Mouse (Mus musculus) forelimb bud, embryonic 11.5 days (tissue): ENCODE data around the gene Ptprs.

Experiments
- DNase-seq: peaks from one replicate; pipeline ENCODE4 v3.0.0-alpha.2; 2012; ENCODE audit warnings: low read depth, low spot score

Gene Ptprs

DNA sequence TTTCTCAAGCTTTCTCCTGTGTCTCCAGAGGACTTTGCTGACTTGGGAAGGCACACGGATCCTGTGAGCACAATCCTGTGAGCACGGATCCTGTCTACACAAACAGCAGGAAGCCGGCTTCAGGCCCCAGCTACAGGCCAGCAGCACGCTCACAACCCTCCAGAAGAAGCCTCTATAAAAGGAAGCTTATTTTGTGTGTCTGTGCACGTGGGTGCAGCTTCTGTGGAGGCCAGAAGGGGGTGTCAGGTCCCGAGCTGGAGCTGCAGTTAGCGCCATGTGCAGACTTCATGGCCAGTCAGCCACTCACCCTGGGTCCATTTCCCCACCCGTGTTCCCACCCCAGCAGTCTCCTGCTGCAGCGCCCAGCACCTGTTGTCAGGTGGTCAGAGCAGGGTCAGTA lies 7.9 kb downstream of the Ptprs start:
- DNase-seq: no peak

DNA sequence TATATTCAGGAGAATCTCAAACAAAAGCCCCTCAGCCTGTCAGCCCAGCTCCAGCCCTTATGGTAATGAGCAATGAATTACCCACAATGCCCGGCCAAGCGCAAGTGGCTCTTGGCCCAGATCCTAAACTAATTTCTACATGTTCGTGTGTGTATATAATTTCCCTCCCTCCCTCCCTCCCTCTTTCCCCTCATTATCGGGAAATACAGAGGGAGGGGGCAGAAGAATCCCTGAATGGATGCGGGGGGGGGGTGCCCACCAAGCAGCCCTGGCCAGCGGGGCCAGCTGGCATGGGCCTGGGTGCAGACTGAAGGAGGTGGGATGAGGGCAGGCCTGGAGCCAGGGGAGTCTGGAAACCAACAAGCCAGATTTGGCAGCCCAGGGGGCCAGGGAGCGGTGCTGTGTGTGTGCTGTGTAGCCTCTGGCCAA lies 8.8 kb downstream of the Ptprs start:
- no peak for DNase-seq

DNA sequence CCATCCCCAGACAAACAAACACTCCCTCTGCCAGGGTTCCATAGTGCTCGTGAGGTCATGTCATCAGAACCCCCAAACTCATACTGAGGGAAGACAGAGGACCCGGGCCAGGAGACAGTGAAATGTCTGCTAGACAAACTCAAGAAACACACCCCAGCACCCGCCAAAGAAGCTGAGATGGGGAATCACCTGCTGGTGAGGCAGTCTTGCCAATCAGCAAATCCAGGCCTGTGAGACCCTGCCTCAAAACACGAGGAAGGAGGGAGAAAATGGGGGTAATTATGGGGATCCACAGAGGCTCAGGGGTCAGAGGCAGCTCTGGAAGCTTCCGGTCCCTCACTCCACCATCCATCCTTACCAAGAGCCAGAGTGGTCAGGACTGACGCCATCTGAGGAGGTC lies 9.5 kb downstream of the Ptprs start:
- no peak for DNase-seq

DNA sequence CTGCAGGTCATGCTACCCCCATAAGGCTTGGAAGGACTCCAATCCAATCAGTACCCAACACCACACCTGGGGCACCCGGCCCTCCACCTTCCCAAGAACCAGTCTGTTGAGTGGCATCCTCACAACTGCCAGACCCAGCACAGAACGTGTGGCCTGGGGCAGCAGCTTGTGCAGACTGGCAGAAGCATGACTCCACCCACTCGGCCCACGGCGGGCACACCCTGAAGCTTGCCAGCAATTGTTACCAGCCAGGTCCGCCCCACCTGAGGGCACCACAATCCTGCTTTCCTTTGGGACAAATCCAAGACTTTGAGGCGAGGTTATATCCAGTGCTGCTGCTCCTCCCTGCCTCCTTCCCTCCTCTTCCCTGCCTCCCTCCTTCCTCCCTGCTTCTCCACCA lies 11.5 kb downstream of the Ptprs start:
- no peak for DNase-seq

DNA sequence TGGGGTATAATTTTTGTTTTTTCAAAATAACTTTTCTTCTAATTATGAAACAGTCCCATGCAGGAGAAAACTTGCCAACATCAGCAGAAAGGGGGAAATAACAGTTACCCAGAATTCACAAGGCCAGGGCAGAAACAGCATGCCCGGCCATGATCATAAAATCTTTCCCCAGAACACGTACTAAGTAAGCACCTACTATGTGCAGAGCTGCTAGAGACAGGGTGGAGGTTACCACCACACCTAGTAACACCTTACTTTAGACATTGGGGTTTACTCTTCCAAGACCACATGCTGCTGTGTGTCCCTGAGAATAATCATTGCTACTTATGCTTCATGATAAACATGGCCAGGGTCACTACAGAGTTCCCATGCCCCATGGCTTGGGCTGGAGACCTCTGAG lies 11.9 kb downstream of the Ptprs start:
- DNase-seq: no peak

DNA sequence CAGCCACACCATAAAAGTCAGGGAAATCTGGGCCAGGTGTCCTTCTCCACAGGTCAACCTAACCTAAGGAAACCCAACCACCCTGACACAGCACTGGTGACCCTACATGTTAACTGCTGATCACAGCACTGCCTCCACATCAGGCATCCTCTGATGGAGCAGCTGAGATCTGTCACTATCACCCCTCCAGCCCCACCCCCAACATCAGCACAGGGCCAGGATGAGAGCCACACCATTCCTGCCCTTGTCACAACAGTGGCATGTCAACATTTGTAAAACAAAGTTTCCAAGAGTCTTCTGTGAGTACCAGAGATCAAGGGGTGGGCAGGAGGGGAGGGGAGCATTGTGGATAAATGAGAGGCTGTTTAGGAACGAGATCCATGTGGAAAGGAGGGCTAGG lies 12.8 kb downstream of the Ptprs start:
- DNase-seq: no peak

DNA sequence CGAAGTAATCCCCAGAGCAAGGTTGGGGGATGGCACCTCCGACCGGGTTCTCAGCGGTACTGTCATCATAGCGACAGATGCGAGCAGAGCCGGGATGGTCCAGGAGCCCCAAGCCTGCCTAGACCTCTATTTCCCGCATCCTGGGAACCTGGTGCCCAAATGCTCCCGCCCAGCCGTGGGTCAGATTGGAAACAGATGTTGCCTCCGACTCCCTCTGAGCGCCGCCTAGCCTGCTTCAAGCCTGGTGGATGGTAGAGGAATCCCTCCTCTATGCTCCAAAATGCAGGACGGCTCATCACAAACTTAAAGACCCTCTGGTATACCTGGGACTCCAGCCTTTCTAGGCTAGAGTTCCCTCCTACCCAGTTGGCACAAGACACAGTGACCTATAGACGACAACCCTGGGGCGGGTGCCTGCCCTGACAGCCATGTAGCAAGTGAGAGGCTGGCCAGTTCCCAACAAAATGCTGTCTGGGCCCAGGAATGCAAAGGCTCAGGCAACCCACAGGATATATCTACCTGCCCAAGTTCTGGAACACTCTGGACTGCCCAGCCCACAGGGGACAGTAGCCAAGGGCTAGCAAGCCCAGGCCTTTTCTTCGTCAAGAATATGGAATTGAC lies 13.3 kb downstream of the Ptprs start:
- DNase-seq: peak; percentile 86

DNA sequence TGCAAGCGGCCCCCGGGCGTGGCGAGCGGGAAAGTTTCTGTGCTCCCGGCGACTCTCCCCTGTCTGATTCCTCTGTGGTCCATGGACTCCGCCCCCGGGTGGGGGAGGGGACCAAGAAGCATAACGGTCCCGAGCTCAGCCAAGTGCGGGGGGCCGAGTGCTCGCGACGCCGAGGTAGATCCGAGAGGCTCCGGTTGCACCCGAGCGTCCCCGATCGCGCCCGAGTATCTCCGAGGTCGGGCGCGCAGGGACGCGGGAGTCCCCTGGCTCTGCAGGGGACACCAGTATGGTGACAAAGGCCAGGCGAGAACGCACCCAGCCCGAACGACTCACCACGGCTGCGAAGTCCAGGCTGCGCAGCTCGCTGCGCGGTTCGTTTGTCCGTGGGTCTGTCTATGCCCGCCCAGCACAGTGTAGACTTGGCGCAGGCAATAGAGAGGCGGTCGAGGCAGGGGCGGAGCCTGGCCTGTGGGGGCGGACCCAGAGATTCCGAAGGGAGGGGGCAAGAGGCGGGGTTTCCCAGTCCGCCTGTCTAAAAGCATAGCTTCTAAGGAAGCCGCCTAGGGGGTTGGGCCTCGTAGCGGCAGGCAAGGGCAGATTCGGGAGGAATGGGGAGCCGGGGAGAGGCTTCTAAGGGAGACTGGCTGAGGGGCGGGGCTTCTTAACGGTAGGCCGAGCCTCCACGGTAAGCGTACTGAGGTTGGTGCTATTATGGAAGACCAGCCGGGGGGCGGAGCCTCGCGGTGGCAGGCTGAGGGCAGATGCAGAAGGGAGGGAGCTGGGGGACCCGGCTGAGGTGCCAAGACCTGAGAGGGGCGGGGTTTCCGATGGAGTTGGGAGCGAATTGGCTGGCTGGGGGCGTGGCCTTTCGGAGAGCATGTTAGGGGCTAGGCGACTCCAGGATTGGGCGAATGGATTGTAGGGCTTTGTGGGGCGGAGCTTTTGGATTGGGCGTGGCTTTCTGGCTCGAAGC lies 14.2 kb downstream of the Ptprs start:
- DNase-seq: peak; percentile 99

DNA sequence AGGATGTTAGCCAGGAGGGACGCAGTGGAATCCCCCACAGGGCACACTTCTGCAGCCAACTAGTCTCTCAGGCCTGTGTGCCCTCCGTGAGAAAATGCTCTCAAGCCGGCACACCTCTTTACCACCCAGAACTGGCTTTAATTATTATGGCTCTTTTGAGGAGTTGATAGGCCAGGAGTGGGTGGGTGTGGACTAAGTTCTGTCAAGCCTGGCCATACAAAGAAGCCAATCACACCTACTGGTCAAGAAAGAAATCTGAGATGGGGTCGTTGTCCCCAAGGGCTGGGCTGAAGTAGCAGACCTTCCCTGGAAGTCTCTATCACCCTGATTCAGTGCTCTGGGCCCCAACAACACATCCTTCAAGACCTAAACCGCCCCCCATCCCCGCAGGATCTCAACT lies 15.4 kb downstream of the Ptprs start:
- no peak for DNase-seq

DNA sequence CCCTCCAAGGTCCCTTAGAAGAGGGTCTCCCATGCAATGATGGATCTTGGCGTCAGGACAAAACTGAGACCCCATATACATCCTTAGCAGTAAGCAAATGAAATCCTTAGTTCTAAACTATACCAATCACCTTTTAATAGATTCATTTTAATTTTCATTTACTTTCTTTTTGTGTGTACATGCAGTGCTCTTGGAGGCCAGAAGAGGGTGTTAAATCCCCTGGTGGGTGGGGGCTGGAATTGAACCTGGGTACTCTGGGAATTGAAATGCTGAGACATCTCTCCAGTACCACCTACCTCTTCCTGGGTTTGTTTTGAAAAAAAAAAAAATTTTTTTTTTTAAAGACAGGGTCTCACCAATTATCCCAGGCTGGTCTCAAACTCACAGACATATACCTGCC lies 18.8 kb downstream of the Ptprs start:
- DNase-seq: no peak

DNA sequence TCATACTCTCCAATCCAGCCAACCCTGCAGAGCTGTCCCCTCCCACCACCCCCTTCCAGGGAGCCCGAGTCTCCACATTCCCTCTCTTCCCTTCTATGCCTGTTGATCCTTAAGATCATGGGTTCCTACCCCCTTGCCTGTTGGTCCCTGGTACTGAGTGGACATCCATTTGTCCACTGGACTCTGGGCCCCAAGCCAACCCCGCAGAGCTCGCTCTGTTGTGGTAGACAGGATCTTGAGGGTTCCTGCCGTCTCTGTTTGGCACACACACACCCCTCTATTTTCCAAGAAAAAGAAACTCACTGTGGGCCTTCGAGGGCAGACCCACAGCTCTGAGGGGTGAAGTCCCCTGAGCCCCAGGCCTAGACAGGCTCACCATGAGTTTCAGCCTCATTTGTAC lies 19.9 kb downstream of the Ptprs start:
- DNase-seq: no peak

DNA sequence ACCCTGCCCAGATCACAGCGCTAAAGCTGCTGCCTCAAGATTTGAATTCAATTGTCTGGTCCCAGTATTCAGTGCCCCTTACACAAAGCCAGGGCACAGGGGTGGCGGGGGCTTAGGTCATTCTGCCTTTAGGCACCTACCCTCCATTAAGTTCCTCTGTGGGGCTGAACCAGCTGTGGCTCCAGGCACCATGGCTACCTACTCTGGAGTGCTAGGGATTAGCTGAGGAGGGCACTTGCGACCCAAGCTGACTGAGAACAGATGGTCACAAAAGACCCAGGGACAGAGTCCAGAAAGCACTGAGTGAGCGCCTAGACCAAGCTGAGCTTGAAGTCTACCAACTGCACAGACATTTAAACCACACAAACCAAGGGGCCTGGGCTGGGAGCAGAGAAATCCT lies 22.6 kb downstream of the Ptprs start:
- no peak for DNase-seq

DNA sequence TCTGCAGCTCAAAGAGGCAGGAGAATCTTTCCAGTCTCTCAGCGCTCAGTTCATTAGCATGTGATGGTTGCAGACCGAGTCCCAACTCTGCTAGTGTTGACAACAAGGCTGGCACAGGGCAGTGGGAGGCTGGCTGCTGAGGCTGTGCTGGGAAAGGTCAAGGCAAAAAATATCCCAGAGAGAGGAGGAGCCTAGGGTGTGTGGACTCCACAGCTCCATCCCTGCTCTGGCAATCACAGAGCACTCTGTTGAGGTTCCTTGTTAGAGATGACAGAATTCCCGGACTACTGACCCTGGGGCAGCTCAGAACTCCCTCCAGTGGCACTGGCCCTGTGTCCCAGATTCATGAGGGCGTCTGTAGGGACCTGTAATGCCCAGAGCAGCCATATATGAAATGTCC lies 23.0 kb downstream of the Ptprs start:
- no peak for DNase-seq

DNA sequence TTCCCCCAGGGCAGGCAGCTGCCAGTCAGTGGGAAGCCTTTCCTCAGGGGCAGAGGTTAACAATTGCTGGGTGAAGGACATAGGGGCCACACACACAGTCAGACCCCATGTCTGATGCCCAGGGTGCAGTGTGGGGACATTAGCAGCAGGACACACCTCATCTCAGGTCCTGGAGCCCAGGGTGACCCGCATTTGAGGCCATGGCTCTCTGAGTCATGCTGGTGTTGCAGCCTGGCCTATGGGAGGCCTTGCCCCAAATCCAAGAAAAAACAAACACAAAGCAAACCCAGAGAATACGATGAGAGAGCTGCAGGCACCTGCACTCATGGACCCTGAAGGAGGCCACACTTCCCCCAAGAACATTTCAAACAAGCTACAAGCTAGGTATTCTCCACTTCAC lies 28.6 kb downstream of the Ptprs start:
- no peak for DNase-seq

DNA sequence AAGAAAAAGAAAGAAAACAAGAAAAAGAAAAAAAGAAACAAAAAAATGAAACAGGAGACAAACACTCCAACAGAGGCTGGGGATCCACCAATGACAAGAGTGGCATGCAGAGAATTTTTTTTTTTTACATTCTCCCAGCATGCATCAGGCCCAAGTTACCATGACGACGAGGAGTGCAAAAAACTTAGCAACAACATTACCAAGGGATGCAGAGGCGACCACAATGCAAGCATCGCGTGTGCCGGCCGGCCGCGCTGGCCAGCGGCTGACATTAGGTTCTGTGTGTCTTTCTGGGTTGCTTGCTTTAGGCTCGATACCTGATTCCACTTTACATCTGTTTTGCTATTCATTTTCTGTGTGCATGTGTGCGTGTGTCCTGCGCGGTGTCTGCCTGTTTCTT lies 30.9 kb downstream of the Ptprs start:
- DNase-seq: peak; percentile 59

DNA sequence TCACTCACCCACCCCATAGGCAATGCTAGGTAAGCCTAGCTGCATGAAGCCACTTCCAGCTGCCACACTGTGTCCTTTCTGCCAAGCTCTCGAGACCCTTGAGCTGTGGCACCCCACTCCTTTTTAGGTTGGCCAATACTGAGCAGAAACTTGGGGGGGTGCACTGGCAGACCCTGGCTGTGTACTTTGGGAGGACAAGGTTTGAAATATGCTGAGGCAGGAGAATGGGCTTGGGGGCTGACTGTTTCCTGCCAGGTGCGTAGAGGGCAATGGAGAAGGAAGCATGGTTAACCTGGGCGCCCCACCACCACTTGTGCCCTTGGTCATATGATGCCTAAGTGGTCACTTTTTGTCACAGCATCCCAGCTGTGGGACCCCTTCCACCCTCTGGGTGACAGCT lies 31.5 kb downstream of the Ptprs start:
- DNase-seq: no peak

DNA sequence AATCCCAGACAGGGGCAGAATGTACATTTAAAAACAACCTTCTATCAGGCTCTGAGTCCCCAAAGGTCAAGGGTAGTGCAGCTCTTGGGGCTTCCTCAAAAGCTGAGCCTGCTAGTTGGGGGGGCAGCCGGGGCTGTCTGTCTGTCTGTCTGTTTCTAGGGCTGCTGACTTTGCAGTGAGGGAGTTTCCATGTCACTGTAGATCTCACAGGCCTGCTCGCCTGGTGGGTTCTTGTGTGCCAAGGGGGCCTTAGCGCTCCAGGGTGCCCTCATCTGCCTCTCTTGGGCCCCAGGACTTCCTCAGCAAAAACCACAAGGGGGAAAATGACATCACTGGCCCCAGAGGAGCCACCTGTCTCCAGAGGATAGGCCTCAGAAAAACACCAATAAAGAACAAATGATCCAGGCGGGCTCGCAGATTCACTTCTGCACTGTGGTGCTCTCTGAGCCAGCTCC lies 32.9 kb downstream of the Ptprs start:
- DNase-seq: no peak

DNA sequence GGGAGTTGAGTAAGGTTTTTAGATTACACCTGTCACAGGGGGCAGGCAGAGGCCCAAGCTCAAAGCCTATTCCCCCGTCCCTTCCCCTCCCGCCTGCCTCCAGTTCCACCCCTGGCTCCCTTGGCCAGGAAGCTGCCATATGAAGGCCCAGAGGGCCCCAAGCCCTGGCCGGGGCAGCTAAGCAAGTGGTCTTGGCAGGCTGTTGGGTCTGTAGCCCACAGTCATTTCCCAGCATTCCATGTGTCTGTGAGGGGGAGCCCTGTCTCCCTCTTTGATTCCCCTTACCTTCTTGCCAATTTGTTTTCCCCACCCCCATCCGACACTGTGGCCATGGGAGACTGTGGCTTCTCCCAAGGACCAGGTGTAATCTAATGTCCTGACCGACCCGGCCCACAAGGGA lies 34.0 kb downstream of the Ptprs start:
- no peak for DNase-seq

DNA sequence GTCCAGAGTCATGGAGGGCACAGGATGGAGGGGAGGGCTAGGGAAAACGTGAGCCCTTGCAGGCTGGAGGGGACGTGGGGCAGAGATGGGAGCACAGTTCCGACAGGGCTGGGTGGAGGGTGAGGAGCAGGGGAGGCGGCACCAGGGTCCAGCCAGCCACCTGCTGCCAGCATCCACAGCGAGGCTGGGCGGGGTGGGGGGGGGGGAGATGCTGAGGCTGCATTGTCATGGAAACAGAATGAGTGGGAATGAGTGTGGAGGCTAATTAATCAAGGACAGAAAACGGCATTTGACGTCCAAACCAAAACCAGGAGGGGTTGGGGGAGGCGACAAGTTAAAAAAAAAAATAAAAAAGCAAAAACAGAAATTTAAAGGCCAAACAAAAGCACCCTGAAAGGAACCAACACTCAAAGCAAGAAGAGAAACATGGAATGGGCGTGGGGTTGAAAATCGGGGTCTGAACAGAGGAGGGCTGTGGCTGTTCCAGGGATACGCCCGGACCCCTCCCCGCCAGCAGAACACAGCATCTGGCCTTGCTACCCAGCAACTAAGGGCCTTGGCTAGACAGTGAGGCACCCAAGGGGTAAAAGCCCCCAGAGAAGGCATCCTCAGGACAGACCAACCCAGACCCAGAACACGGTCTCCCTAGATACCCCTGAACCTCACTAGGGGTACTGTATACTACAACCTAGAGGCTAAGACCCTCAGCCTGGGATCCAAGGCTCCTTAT lies 36.4 kb downstream of the Ptprs start:
- DNase-seq: no peak

DNA sequence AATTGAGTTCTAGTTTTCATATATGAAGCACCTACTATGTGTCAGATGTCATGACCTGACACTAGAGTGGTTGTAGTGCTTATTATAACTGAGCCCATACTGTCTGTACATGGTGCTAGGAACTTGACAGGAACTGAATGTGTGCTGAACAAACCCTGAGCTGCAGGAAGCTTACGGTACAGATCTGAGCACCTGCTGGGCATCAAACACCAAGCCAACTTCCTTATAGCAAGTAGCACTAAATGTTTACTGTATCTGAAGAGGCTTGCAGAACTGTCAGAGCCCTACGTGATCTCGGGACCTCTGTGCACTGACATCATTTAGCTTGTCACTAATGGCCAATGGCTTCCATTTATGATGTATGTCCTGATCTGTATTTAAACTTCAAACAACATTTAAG lies 44.7 kb downstream of the Ptprs start:
- DNase-seq: no peak

DNA sequence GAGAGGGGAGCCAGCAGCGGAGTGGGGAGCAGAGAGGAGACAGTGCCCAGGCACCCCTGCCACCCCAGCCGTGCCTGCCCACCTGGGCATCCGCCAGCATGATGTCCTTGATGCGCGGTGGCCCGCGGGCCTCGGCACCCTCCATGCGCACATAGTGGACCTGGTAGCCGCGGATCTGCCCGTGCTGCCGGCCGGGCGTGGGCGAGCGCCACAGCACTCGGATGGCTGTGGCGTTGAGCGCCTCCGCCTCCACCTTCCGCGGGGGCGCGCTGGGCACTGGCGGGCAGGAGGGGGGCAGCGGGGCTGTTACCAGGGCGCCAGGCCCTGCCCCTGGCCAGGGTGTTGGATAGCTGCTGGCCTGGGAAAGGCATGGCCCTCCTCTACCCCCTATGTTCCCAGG lies 48.4 kb downstream of the Ptprs start:
- DNase-seq: no peak

DNA sequence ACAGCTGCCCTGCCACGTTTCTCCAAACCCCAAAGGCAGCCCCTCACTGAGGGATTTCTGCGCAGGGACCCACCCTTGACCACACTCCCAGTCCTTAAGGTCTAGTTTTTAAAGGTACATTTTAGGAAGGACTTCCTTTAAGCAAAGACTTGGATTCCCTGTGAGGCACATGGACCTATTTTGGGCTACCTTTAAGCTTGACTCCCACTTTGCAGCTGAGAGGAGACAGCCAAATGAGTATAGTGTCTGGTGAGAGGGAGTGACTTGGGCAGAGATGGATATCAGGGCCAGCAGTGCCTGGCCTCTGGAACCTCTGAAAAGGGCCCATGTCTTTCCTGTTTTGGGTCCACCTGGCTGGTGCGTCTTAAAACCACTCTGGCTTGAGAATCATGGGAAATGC lies 50.3 kb downstream of the Ptprs start:
- no peak for DNase-seq

DNA sequence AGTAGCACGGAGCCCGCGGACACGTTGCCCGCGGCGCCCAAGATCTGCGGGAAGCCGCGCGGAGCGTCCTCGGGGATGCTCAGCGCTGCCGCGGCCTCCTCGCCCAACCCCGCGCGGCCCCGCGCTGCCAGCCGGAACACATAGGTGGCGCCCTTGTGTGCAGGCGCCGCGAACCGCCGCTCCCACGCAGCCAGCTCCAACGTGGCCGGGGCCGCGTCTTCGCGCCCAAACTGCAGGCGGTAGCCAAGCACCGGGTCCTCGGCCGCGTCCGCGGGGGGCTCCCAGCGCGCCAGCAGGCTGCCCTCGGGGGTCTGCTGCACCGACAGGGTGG lies 50.7 kb downstream of the Ptprs start:
- peak; percentile 75 for DNase-seq
